Mouse (Mus musculus) megakaryocyte, embryonic 14.5 days (primary cell): ENCODE results near the gene Slc26a11.

ENCODE experiments used
- FLI1 ChIP-seq: IDR thresholded peaks from 2 replicates; pipeline ENCODE4 v1.6.1; 2012; ENCODE audit warnings: low read length, inconsistent platforms, mixed read lengths
- GATA1 ChIP-seq: IDR thresholded peaks from 3 replicates; pipeline ENCODE4 v1.6.1; 2012; ENCODE audit warnings: mixed read lengths, low read length, inconsistent platforms, borderline replicate concordance

- TF ChIP-seq GATA1, result no peak
- no peak for TF ChIP-seq FLI1
Measured at GRCm38 (mm10) chr11:119307658-119307867, 47.8 kb upstream of the Slc26a11 start, which contains the start of gene Card14.
